Mouse (Mus musculus) adrenal gland, postnatal 25 days (tissue): ENCODE data around the gene Gm13304. TPM values are rescaled to one million over a fixed set of nuclear protein-coding genes. Genes with fewer than 3 reads are reported as not detected.
"Not testable (repeated sequence)": the region's sequence is repeated elsewhere in the genome, so short reads cannot be mapped to it uniquely, and the experiment has no call there.

ENCODE experiments used
- DNase-seq: peaks from one replicate; pipeline ENCODE4 v3.0.0; 2021; ENCODE audit warnings: mixed read lengths
- long read RNA-seq: library from polyadenylated mRNA; stranded (forward); transcript quantifications from one replicate; pipeline ENCODE4 v2.0.0, GENCODE M21; 2021
- total RNA-seq: library from RNA; stranded (reverse); gene quantifications from 2 replicates; pipeline ENCODE4 v1.2.3, GENCODE M21; 2021

The Gm13304 gene
- 2.2 and 3.6 TPM in 2 replicates for total RNA-seq
- long read RNA-seq: 0 reads

GRCm38 (mm10) chr4:42114517-42114916, at the start of gene Gm13304:
Gene Gm13304 (plus strand): TSS chr4:42114817.
- not testable (repeated sequence) for DNase-seq

DNA sequence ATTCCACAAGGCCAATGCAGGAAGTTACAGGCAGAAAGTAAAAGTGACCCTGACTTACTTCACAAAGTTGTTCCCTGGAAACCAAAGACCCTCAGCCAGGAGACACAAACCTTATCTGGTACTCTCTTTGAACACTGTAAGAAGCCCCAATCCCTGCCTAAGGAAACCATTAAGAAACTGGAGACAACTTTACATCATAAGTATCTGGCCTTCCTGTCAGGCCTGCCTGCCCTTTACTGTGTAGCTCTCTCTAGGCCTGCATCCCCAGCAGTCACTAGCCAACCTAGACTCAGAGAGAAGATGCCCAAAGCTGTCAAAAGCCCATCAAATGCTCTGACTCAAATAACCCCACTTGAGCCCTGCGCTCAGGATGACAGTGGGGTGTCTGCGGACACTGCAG, 23.7 kb upstream of the Gm13304 start, which contains the start of gene Gm3893:
Gene Gm3893 (plus strand): TSS at position 301 of the 400 bp plus-strand sequence.
- not testable (repeated sequence) for DNase-seq

GRCm38 (mm10) chr4:42153136-42153535, 38.5 kb downstream of the Gm13304 start, which contains the start of gene Gm13306:
Gene Gm13306 (plus strand): TSS chr4:42153436.
- DNase-seq: not testable (repeated sequence)

Other genes with a start within 250 kb of the Gm13304 start
- not detected in 2 replicates for gene Gm21541, start 211.2 kb upstream of the Gm13304 start, total RNA-seq
- 5.1 and 5.3 TPM in 2 replicates for gene Gm20878, start 173.2 kb upstream of the Gm13304 start, total RNA-seq
- 0.62 and 1.0 TPM in 2 replicates for gene Fam205a4, start 148.8 kb upstream of the Gm13304 start, total RNA-seq
- 0.95 TPM in 1 of 2 replicates, not detected in the other for gene Gm21093, start 80.1 kb upstream of the Gm13304 start, total RNA-seq
- not detected in 2 replicates for gene Gm3893, start 23.6 kb upstream of the Gm13304 start, total RNA-seq
- 16.7 TPM in 1 of 2 replicates, not detected in the other for gene Gm13306, start 38.6 kb downstream of the Gm13304 start, total RNA-seq
- gene Gm13305, start 53.8 kb downstream of the Gm13304 start, total RNA-seq: not detected in 2 replicates
- 1.1 and 1.8 TPM in 2 replicates for gene Gm10600, start 125.8 kb downstream of the Gm13304 start, total RNA-seq
- not detected in 2 replicates for gene Ccl21b, start 140.9 kb downstream of the Gm13304 start, total RNA-seq
- not detected in 2 replicates for gene Gm21953, start 179.4 kb downstream of the Gm13304 start, total RNA-seq
- not detected in 2 replicates for gene Fam205a3, start 203.5 kb downstream of the Gm13304 start, total RNA-seq